Mouse (Mus musculus): Measurements from ENCODE around the gene Tpm1.

The Tpm1 gene

GRCm38 (mm10) chr9:66980458-66980857 lies 68.7 kb downstream of the Tpm1 start:
- DNase-seq (ENCODE audit: low spot score), result peak; percentile 65

- no peak for DNase-seq (ENCODE audit: low spot score)
Measured at GRCm38 (mm10) chr9:66978468-66978867, 70.7 kb downstream of the Tpm1 start.

- no peak for DNase-seq (ENCODE audit: low spot score)
Measured at GRCm38 (mm10) chr9:66977982-66978381, 71.2 kb downstream of the Tpm1 start.

GRCm38 (mm10) chr9:66977121-66977520 lies 72.1 kb downstream of the Tpm1 start:
- no peak for DNase-seq (ENCODE audit: low spot score)

- peak; percentile 95 for DNase-seq (ENCODE audit: low spot score)
Measured at GRCm38 (mm10) chr9:66975239-66975645, 74.0 kb downstream of the Tpm1 start, which contains the start of gene Lactb. Gene Lactb, minus strand, starts transcription at chr9:66975484.

GRCm38 (mm10) chr9:66974721-66975225 lies 74.4 kb downstream of the Tpm1 start:
- peak; percentile 87 for DNase-seq (ENCODE audit: low spot score)
